Mouse (Mus musculus) thymus, postnatal 36 days (tissue): ENCODE data around the gene Smok3c.
"Not testable (repeated sequence)": the region's sequence is repeated elsewhere in the genome, so short reads cannot be mapped to it uniquely, and the experiment has no call there.

Source experiments
- DNase-seq, 2 experiments: peaks; one replicate each; pipeline ENCODE4 v3.0.0; 2022; ENCODE audit warnings: mixed read lengths in 2 of 2

Gene Smok3c

DNA sequence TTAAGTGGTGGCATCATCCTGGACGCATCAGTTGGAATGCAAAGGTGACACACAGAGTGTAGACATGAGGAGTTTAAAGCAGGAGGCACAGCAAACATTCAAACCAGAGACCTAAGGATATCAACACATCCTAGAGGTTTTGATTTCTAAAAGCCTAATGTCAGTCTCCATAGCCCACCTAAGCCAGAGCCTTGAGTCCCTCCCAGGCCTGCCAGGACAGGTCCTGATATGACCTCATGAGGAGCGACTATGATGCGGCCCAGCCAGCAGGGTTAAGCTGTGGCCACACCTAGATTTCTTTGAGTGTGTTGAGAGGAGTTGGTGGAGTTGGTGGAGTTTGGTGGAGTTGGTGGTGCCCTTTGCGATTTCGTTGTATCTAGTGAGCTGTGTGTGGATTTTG, at the start of gene Smok3c:
Gene Smok3c (plus strand): TSS at position 301 of the 400 bp plus-strand sequence.
- DNase-seq, result not testable (repeated sequence)

DNA sequence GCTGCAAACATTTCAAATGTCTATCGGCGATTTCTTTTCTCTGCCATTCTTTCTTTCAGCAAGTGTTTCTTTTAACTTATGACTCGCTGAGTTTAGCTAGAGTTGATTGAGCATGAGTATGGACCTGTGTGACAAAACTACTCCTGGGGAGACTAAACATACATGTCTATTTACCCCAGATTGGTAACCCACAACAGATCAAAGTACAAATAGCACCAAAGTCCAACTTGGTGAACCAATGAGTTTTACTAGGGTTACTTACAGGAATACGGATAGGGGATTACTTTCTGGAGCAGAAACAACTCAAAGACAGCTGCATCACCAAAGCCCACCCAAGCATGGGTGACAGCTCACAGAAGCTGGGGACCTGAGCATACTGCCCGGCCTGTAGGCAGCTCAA, 43.6 kb upstream of the Smok3c start:
- DNase-seq, result no peak

DNA sequence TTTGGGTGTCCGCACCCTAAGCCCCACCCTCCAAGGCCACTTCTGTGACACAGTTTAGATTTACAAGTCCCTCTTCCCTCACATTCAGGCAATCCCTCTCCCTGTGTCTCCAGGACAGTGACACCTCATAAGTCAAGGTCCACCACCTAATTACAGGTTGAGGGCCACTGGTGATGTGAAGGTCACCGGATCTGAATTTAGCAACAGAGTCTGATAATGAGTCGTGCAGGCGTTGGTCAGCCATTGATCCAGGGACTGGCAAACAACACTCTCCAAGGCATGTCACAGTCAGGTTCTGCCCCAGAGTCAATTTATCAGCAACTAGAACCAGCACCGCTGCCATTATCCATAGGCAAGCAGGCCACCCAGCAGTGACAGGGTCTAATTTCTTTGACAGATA, 40.6 kb upstream of the Smok3c start:
- DNase-seq, result no peak

DNA sequence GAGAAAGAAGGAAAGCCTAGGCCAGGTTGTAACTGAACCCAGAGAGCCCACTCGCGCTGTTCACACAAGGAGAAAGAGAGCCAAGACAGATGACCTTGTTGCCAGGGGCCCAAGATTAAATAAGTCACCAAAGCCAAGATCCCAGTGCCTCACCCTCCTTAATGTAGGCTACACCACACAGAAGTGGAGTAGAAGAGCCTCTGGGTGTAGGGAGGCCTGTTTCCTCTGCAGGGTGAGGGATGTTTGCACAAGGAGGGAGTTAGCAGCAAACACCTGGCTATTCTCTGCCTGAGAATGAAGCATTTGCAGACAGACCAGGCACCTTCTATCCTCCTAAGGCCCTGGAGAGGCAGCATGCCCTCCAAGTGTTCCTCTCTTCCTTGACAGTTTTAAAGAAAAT, 36.5 kb upstream of the Smok3c start:
- no peak for DNase-seq

DNA sequence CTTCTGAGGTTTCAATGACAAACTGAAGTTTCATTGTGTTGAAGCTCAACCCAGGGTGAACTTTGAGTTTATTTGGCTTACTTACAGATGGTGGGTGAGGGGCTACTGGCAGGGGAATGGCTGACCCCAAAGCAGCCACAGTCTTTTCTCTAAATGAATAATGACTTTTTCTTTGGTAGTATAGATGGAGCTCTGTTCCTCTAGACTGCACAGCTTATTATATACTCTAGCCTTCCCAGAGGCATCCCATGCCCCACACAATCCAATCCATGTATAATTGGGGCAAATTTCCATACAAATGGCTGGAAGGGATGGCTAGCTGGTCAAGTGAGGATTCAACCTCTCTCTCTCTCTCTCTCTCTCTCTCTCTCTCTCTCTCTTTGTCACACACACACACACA, 36.0 kb upstream of the Smok3c start:
- DNase-seq, result no peak

DNA sequence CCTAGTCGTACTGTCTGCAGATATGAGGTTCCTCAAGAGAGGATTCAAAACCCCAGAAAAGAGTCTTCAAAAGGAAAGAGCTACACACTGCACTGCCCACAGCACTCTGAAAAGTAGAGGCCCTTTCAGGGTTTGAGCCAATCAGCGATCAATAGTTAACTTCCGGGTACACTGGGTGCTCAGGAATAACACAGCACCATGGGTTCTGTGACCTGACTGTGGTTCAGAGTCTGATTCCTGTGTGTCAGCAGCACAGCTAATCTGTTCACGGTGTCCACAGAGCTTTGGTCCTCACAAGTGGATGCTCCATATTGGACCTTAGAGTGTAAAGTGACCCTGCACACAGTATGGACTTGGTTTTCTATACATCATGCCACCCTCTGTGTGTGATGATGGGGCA, 33.4 kb upstream of the Smok3c start:
- not testable (repeated sequence) for DNase-seq

DNA sequence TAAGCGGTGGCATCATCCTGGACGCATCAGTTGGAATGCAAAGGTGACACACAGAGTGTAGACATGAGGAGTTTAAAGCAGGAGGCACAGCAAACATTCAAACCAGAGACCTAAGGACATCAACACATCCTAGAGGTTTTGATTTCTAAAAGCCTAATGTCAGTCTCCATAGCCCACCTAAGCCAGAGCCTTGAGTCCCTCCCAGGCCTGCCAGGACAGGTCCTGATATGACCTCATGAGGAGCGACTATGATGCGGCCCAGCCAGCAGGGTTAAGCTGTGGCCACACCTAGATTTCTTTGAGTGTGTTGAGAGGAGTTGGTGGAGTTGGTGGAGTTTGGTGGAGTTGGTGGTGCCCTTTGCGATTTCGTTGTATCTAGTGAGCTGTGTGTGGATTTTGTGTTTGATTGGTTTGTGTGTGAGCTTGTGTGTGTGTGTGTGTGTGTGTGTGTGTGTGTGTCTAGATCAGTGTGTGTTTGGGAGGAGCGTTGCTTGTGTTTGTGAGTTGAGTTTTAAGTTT, 32.0 kb upstream of the Smok3c start, which contains the start of the genes Smok3a and Smok3b:
Gene Smok3a (plus strand): TSS at position 301 of the 519 bp plus-strand sequence.
Gene Smok3b (plus strand): TSS at position 469 of the 519 bp plus-strand sequence.
- DNase-seq, result not testable (repeated sequence)

DNA sequence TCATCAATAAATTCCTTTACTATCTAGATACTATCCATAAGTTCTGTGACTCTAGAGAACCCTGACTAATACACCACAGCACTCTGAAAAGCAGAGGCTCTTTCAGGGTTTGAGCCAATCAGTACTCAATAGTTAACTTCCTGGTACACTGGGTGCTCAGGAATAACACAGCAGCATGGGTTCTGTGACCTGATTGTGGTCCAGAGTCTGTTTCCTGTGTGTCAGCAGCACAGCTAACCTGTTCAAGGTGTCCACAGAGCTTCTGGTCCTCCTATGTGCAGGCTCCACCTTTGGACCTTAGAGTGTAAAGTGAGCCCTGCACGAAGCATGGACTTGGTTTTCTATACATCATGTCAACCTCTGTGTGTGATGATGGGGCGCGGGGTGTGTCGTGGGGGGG, 20.8 kb downstream of the Smok3c start:
- no peak for DNase-seq

DNA sequence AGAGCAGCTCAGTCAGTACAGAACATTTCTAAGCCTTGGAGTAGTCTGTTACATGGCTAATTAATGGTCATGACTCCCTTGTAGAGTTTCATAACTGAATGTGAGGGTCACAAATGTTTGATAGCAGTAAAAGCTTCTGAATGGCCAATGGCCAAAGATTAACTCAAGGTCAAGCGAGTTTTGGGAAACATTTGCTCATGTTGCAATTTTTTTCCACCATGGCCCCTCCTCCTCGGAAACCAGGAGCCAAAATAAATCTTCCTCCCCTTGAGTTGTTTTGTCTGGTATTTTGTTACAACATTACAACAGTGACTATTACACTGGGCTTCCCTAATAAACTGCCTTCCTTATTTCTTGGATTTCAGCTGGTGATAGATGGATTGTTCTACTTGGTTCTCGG, 22.7 kb downstream of the Smok3c start:
- no peak for DNase-seq

DNA sequence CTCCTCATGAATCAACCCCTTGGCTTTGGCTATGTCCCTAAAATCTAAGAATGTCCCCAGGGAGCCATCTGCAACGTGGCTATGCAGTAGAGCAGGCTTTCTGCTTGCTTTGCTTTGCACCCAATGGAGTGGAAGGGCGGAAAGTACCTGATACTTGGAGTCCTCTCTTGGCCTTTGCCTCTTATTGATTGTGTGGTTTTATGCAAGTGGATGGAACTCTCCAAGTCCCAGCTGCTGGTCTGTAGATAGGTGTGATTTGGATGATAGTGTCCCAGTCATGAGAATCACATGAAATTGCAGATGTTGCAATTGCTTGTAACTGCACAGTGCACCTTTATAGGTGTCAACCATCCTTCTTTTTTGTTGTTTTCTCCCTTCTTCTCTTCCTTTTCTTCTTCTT, 23.2 kb downstream of the Smok3c start:
- no peak for DNase-seq

DNA sequence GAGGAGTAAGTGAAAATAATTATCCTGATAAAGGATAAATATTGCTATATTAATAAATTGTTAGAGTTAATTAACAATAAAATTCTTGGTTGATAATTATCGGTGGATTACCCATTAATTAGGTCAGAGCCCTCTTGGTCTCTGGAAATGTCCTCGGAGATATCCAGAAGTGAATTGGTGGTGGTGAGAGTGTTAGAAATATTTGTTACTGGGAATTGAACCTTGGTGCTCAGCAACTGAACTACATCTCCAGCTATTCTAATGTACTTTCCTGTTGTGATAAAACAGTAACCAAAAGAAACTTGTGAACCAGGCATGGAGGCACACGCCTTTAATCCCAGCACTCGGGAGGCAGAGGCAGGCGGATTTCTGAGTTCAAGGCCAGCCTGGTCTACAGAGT, 27.5 kb downstream of the Smok3c start:
- no peak for DNase-seq

DNA sequence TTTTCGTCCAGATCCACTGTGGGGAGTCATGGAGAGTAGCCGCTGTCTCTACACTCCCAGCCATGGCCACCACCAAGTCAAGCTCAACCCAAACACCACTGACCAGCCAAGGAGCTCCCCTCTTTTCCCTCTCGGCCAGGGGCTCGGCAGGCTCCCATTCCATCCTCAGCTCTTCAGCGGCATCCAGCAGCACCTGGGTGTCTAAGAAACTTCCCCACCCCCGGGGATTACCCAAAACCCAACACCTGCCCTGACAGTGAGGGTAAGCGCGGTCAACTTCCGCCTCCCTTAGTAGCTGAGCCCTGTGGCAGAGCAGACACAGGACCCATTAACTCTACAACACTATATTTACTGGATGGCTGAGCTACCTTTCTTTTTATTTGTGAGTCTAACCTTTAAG, 28.5 kb downstream of the Smok3c start:
- DNase-seq, result no peak

DNA sequence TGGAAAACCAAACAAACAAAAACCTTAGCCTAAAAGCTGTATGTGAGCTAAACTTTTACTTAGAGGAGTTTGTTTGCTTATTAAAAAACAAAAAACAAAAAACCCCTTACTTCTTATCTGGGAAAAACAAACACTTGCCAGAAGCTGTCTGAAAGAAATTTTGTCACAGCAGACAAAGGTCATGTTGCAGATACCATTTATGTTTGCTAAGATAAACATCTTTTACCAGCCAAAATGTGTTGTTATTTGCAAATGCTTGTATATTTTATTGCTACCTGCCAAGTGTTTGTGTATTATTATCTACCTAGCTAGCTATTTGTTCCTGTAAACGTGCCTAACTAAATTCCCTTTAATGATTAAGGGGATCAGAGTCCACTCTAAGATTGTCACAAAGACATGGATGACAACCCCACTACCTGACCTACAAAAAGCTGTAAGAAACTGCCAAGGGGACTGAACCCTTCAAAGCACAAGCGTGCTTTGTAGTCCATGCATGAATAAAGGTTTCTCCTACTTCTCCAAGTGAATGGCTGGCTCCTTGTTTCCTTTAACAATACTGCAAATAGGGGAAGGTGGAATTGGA, 30.4 kb downstream of the Smok3c start:
- no peak for DNase-seq

DNA sequence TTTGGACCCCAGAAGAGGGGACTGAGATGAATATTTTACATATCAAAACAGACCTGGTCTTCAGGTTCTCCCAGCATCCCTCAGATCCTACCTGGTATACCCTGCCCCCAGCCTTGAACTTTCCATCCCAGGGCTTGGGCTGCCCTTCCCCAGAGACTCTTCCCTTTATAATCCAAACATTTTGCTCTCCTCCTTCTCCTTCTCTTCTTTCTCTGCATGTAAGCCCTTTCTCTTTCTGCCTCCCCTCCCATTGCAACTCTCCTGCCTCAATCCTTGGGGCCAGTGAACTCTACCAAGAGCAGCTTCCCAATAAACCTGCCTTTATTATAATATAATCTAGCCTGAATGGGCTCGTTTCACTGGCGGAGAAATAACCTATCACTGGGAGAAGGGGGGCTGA, 30.9 kb downstream of the Smok3c start:
- DNase-seq, result no peak

DNA sequence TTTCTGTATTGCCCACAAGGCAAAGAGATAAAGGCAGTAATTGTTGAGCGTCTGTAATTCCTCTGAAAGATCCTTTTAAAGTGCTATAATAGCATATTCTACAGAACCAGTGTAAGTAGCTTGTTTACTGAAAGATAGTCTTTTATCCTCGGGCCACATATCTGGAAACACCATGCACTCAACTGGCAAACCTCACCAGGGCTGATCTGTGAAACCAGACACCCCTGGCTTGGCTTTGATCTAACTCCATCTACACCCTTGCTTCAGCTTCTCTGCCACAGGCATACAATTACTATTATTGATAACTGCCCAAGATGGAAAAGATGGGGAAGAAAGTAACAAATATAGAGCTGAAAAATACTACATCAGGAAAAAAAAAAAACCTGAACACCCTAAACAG, 31.5 kb downstream of the Smok3c start:
- DNase-seq, result no peak

DNA sequence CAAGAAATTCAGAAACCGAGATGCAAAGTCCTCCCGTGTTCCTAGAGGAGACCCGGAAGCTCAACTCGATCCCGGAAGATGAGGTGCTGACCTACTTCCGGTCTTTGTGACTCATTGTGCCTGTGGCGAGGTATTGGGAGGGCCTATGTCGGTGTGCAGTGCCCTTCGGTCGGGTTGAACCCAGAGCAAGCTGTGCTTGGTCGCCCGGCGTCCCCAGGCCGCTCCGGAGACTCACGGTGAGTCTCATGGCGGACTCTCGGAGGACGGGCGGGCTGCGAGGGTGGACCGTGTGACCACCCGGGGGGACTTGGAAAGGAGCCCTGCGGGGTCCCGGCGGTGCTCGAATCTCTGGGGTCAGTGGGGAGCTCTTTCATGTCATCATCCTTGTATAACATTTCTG, 32.0 kb downstream of the Smok3c start, which contains the start of gene Zkscan1:
Gene Zkscan1 (plus strand): TSS at position 89 of the 400 bp plus-strand sequence.
- peak; percentile 68 to 74 for DNase-seq

DNA sequence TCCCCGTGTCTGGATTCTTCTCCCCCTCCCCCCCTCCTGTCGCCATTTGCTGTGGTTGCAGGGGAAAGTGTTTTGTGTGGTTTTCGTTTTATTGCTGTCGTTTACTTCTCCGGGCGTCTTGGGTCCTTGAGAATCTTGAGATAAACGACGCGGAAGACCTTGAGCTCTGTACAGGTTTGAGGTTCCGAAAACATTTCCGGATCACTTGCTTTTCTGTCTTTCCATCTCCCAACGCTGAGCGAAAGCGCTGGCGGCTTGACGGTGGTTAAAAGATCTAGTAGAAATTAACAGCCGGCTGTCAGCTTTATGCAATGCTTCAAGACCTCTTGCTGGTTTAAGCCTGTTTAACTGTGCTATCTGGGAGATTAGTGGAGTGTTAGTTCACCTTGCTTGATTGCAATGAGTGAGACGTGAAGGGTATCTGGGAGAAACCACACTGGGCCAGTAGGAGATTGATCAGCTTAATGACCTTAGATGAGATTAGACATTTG, 32.5 kb downstream of the Smok3c start:
- DNase-seq, result peak; percentile 6 to 13

DNA sequence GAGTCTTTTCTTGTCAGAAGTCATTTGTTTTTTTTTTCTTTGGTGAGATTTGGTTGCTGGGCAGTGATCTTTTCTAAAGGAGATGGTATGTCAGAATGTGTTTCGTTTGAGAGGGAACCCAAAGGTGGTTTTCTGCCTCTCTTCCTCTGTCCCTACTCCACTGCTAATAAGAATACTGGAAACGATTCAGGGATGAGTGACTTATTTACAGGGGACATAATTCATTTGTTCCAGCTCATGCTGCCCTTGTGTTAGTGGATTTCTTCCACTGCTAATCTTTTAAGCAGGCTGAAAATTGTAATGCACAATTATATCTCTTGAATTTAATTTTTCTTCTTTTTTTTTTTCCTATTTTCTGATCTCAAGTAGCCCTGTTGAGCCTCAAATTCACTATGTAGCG, 33.8 kb downstream of the Smok3c start:
- no peak for DNase-seq

DNA sequence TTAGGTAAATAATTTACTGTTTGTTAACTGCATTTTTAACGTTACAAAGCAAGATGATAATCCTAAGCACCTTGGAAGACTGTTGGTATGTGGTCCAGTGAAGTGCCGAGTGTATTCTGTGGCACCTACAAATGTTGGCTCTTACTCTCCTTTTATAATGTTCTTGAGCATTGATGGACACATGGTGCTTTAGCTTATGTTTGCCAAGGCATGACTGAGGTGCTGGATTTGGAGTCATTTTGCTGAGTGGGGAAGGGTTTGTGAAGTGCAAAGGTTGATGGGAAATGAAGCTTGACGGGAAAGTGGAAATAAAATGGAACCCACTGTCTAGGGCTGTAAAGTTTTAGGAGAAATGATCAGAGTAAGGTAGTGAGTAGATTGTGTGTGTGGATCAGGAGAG, 35.4 kb downstream of the Smok3c start:
- no peak for DNase-seq

DNA sequence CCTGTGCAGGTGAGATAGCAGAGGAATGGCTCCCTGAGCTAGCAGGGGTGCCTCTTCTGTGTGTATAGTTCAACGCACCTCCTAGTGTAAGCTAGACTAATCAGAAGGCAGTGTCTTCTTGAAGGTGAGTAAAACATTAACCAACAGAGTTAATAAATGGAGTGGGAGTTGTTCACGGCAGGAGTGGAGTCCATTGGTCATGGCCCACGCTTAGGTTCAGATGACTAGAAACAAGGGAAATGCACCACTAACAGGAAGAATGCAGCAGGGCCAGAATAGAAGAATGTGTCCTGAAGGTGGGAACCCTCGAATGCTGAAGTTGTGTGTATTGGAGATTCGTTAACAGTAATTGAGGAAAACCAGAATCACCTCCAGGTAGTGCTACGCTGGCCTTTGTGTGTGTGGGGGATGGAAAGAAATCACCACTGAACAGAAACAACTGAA, 36.1 kb downstream of the Smok3c start:
- no peak for DNase-seq

DNA sequence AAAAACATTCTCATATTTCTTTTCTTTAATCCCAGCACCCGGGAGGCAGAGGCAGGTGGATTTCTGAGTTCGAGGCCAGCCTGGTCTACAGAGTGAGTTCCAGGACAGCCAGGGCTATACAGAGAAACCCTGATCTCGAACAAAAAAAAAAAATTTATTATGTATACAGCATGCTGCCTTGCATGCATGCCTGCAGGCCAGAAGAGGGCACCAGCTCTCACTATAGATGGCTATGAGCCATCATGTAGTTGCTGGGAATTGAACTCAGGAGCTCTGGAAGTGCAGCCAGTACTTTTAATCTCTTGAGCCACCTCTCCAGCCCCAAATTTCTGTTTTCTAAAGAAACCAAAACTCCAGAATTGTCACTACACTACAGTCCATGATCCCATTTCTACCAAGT, 37.3 kb downstream of the Smok3c start:
- no peak for DNase-seq

DNA sequence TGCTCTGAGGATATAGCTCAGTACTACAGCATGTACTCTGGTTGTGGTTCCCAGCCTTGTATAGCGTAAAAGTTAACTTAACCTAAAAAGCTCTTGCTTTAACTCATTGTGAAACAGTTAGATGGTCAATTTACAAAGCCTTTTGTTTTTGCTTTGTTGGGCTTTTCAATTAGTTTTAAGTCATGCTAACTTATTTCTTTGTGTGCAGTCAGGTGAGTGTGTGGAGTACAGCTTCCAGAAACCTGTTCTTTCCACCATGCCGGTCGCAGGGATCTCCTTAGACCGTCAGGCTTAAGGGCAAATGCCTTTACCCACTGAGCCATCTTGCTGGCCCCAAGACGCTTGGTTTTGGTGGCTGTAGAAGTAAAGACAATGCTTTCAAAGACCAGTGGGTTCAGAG, 37.7 kb downstream of the Smok3c start:
- DNase-seq, result no peak

DNA sequence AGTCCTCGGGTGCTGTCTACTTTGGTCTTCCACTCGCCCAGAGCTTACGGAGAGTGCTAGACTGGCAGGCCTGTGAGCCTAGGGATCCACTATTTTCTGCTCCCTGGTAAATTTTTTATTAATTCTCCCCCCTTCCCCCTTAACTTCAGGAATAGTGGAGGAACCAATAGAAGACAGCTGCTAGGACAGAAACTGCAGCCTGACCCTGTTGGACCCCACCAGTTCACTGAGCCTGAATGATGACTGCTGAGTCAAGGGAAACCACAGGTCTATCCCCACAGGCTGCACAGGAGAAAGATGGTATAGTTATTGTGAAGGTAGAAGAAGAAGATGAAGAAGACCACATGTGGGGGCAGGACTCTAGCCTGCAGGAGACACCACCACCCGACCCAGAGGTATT, 39.8 kb downstream of the Smok3c start:
- DNase-seq, result no peak

DNA sequence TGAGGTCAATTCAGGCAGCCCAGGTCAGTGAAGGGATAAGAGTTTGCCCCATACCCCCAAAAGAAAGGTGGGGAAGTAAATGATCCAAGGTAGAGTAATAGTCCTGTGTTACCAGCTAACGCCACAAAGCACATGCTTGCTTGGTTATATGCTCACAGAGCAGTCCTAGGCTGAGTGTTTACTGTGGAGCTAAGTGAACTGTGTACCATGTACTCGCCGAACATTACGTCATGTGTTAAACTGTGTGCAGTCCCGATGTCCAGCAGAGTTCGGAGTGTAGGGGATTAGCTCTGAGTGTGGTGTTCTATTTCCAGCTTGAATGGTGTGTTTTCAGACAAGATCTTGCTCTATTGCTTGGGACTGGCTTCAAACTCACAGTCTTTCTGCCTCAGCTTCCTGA, 41.5 kb downstream of the Smok3c start:
- no peak for DNase-seq

DNA sequence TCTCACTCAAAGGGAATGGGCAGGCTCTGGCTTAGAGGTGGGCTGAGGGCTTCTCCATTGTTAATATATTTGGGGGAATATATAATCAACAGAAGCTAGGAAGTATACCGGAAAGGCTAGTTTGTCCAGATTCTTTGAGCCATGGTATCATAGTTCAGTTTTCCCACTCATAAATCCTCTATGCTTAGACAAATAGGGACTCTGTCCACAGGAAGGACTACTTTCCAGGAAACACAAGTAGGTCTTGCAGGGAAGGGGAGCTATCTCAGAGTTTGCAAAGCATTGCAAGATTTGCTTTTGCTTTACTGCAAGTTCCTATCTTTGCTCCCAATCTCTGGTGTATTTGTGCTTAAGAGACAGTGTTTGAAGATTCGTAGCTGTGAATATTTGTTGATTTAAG, 52.0 kb downstream of the Smok3c start:
- DNase-seq, result no peak
